Mouse (Mus musculus): ENCODE data around the gene Acsl6. TPM values are rescaled to one million over a fixed set of nuclear protein-coding genes. Genes with fewer than 3 reads are reported as not detected.

The Acsl6 gene
- polyA plus RNA-seq, 1 experiment from 2014 or later, result 1.5 TPM

GRCm38 (mm10) chr11:54404885-54405284, 101.3 kb downstream of the Acsl6 start:
- H3K27ac ChIP-seq (ENCODE audit: low read length), result no peak overlapping the region
- H3K4me1 ChIP-seq (ENCODE audit: control insufficient read depth, insufficient read depth, low read length), result no peaks in the 10 kb centered on the region
- no peaks in the 10 kb centered on the region for H3K36me3 ChIP-seq (ENCODE audit: control insufficient read depth, insufficient read depth, low read length)
- no peak overlapping the region for H3K9ac ChIP-seq (ENCODE audit: low read depth, low read length)
- no peak overlapping the region for H3K4me2 ChIP-seq (ENCODE audit: low read depth, low read length)
- H3K4me3 ChIP-seq (ENCODE audit: low read length), result no peak overlapping the region
- no peaks in the 10 kb centered on the region for H3K27me3 ChIP-seq (replicated peaks; ENCODE audit: control insufficient read depth, insufficient read depth, low read length)
- WGBS, result 89% methylated on average over 4 of the region's 4 CpGs
- no peak for ATAC-seq
- no peaks in the 10 kb centered on the region for H3K9me3 ChIP-seq (ENCODE audit: control insufficient read depth, low read length)

- WGBS, result 78% methylated on average over 4 of the region's 4 CpGs
- Histone ChIP-seq H3K27ac (ENCODE audit: low read length) (no peak overlapping the region), H3K9me3 (ENCODE audit: control insufficient read depth, low read length) (no peaks in the 10 kb centered on the region), H3K4me3 (ENCODE audit: low read length) (no peak overlapping the region), H3K27me3 (replicated peaks; ENCODE audit: control insufficient read depth, insufficient read depth, low read length) (no peaks in the 10 kb centered on the region), H3K4me1 (ENCODE audit: control insufficient read depth, insufficient read depth, low read length) (no peaks in the 10 kb centered on the region), H3K36me3 (ENCODE audit: control insufficient read depth, insufficient read depth, low read length) (no peaks in the 10 kb centered on the region), H3K4me2 (ENCODE audit: low read depth, low read length) (no peak overlapping the region), H3K9ac (ENCODE audit: low read depth, low read length) (no peak overlapping the region)
- ATAC-seq, result no peak
Measured at GRCm38 (mm10) chr11:54406930-54407546, 103.4 kb downstream of the Acsl6 start.

DNA sequence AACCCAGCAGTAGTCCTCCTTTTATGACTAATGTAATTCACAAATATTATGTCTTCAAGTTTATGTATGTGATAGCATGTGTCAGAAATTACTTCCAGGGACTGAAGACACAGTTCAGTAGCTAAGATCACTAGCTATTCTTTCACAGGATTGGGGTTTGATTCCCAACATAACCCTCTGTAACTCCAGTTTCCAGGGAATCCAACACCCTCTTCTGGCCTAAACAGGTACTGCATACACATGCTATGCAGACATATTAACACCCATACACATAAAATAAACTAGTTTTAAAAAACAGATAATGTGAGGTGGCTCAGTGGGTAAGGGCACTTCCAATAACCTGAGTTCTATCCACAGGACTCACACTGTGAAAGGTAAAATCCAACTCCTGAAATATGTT, 107.0 kb downstream of the Acsl6 start:
- H3K4me1 ChIP-seq (ENCODE audit: control insufficient read depth, insufficient read depth, low read length), result no peaks in the 10 kb centered on the region
- H3K27me3 ChIP-seq (replicated peaks; ENCODE audit: control insufficient read depth, insufficient read depth, low read length), result no peaks in the 10 kb centered on the region
- H3K4me2 ChIP-seq (ENCODE audit: low read depth, low read length), result no peak overlapping the region
- no peak overlapping the region for H3K9ac ChIP-seq (ENCODE audit: low read depth, low read length)
- no peaks in the 10 kb centered on the region for H3K36me3 ChIP-seq (ENCODE audit: control insufficient read depth, insufficient read depth, low read length)
- no peak overlapping the region for H3K4me3 ChIP-seq (ENCODE audit: low read length)
- H3K9me3 ChIP-seq (ENCODE audit: control insufficient read depth, low read length), result no peaks in the 10 kb centered on the region
- H3K27ac ChIP-seq (ENCODE audit: low read length), result no peak overlapping the region
- no peak for ATAC-seq

DNA sequence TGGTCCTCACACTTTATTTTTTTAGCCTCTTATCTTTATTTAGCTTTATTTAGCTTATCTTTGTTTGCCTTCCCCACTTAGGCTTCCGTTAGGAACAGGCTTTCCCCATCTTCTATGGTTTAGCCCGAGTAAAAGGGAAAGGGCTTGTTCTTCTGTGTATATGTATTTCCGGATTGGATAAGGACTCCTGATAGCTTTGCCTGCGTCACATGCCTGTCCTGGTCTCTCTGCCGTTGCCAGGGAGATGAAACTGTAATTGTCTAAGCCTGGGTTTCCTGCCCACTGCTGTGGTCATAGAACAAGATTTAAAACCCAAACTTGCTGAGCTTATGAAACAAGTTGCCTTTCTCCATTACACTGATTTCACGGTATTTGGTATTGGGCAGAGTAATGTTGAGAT, 109.4 kb downstream of the Acsl6 start:
- WGBS, result 15% methylated on average over 6 of the region's 6 CpGs
- peak; percentile 59; the same call in 1 of the 2 replicates for ATAC-seq

More for the DNA sequence above, 109.4 kb downstream of the Acsl6 start:
- no peak overlapping the region for H3K27ac ChIP-seq (ENCODE audit: low read length)
- no peak overlapping the region for H3K4me3 ChIP-seq (ENCODE audit: low read length)
- no peaks in the 10 kb centered on the region for H3K4me1 ChIP-seq (ENCODE audit: control insufficient read depth, insufficient read depth, low read length)
- H3K36me3 ChIP-seq (ENCODE audit: control insufficient read depth, insufficient read depth, low read length), result no peaks in the 10 kb centered on the region
- H3K27me3 ChIP-seq (replicated peaks; ENCODE audit: control insufficient read depth, insufficient read depth, low read length), result no peaks in the 10 kb centered on the region
- H3K9me3 ChIP-seq (ENCODE audit: control insufficient read depth, low read length), result no peaks in the 10 kb centered on the region
- H3K4me2 ChIP-seq (ENCODE audit: low read depth, low read length), result no peak overlapping the region
- H3K9ac ChIP-seq (ENCODE audit: low read depth, low read length), result no peak overlapping the region

Other genes with a start within 250 kb of the Acsl6 start
- 35.7 and 37.8 TPM in 2 replicates for gene Pdlim4, start 234.8 kb upstream of the Acsl6 start, polyA plus RNA-seq (2015; fragmentation: Nextera tagmentation; extraction: Ambion mirVana)
- 43.7 and 46.2 TPM in 2 replicates for gene P4ha2, start 203.7 kb upstream of the Acsl6 start, polyA plus RNA-seq (2015; fragmentation: Nextera tagmentation; extraction: Ambion mirVana)
- 0.73 and 0.82 TPM in 2 replicates for gene Csf2, start 54.1 kb upstream of the Acsl6 start, polyA plus RNA-seq (2015; fragmentation: Nextera tagmentation; extraction: Ambion mirVana)
- not detected in 2 replicates for gene Il3, start 36.5 kb upstream of the Acsl6 start, polyA plus RNA-seq (2015; fragmentation: Nextera tagmentation; extraction: Ambion mirVana)
- not detected in 2 replicates for gene Meikin, start 66.9 kb downstream of the Acsl6 start, polyA plus RNA-seq (2015; fragmentation: Nextera tagmentation; extraction: Ambion mirVana)
- 7.6 and 8.8 TPM in 2 replicates for gene Fnip1, start 134.4 kb downstream of the Acsl6 start, polyA plus RNA-seq (2015; fragmentation: Nextera tagmentation; extraction: Ambion mirVana)
- 25.4 and 28.6 TPM in 2 replicates for gene Rapgef6, start 219.0 kb downstream of the Acsl6 start, polyA plus RNA-seq (2015; fragmentation: Nextera tagmentation; extraction: Ambion mirVana)